Mouse (Mus musculus): Measurements from ENCODE around the gene Dnajb8.

DNA sequence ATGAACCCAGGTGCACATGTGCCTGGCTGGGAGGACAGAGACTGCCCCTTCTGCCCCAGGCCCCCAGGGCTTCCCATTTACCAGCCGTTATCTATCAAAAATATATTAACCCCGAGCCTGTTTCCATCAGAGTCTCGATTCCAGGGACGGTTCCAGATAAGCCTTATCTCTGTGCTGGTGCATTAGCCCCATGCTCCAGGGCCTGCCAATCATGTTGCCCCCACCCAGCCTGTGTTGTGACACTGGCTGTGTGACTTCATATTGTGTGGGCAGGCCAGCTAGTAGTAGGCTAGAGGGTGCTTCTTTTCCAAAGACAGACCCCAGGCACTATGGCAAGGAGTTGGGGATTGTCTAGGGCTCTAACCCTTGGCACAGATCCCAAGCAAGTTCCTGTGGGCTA lies 33.4 kb downstream of the Dnajb8 start:
- no peak for TF ChIP-seq POLR2A (IDR thresholded peaks at IDR 0.05; ENCODE audit: borderline replicate concordance, extremely low read depth, insufficient read depth, insufficient read length, poor library complexity, severe bottlenecking)
- TF ChIP-seq CTCF (IDR thresholded peaks at IDR 0.05; ENCODE audit: borderline replicate concordance, extremely low read depth, insufficient read depth, insufficient read length) = no peak

Data from brain, embryonic 14.5 days (tissue).